Mouse (Mus musculus): Measurements from ENCODE around the gene Ctnnd2.

The Ctnnd2 gene

GRCm38 (mm10) chr15:30240881-30241280 is 68.5 kb downstream of the Ctnnd2 start:
- intact Hi-C loops (cut with DNase I): no loop called here

- intact Hi-C loops (cut with DNase I): no loop called here
These were observed 96.4 kb downstream of the Ctnnd2 start for GRCm38 (mm10) chr15:30268822-30269221.

- intact Hi-C loops (cut with DNase I): no loop called here
These were observed 98.8 kb downstream of the Ctnnd2 start for GRCm38 (mm10) chr15:30271141-30271572.

GRCm38 (mm10) chr15:30272326-30272725 is 99.9 kb downstream of the Ctnnd2 start:
- intact Hi-C loops (cut with DNase I): no loop called here

GRCm38 (mm10) chr15:30275721-30276120 is 103.3 kb downstream of the Ctnnd2 start:
- intact Hi-C loops (cut with DNase I): no loop called here

- intact Hi-C loops (cut with DNase I): no loop called here
These were observed 104.3 kb downstream of the Ctnnd2 start for GRCm38 (mm10) chr15:30276691-30277090.

GRCm38 (mm10) chr15:30278610-30279009 is 106.2 kb downstream of the Ctnnd2 start:
- intact Hi-C loops (cut with DNase I): no loop called here

GRCm38 (mm10) chr15:30285572-30286244 is 113.3 kb downstream of the Ctnnd2 start:
- intact Hi-C loops (cut with DNase I): no loop called here

- intact Hi-C loops (cut with DNase I): no loop called here
These were observed 113.9 kb downstream of the Ctnnd2 start for GRCm38 (mm10) chr15:30286245-30286642.

GRCm38 (mm10) chr15:30302824-30303223 is 130.4 kb downstream of the Ctnnd2 start:
- intact Hi-C loops (cut with DNase I): no loop called here

- intact Hi-C loops (cut with DNase I): no loop called here
These were observed 134.0 kb downstream of the Ctnnd2 start for GRCm38 (mm10) chr15:30306437-30306836.

GRCm38 (mm10) chr15:30322543-30322942 is 150.2 kb downstream of the Ctnnd2 start:
- intact Hi-C loops (cut with DNase I): no loop called here

GRCm38 (mm10) chr15:30333336-30334310 is 161.2 kb downstream of the Ctnnd2 start:
- intact Hi-C loops (cut with DNase I): no loop called here

GRCm38 (mm10) chr15:30338585-30339197 is 166.3 kb downstream of the Ctnnd2 start:
- intact Hi-C loops (cut with DNase I): no loop called here

GRCm38 (mm10) chr15:30345754-30346153 is 173.4 kb downstream of the Ctnnd2 start:
- intact Hi-C loops (cut with DNase I): no loop called here

GRCm38 (mm10) chr15:30364491-30364890 is 192.1 kb downstream of the Ctnnd2 start:
- intact Hi-C loops (cut with DNase I): no loop called here

GRCm38 (mm10) chr15:30369997-30370396 is 197.6 kb downstream of the Ctnnd2 start:
- intact Hi-C loops (cut with DNase I): no loop called here

GRCm38 (mm10) chr15:30371151-30371550 is 198.8 kb downstream of the Ctnnd2 start:
- intact Hi-C loops (cut with DNase I): no loop called here

GRCm38 (mm10) chr15:30373654-30374215 is 201.3 kb downstream of the Ctnnd2 start:
- intact Hi-C loops (cut with DNase I): no loop called here

- intact Hi-C loops (cut with DNase I): no loop called here
These were observed 202.5 kb downstream of the Ctnnd2 start for GRCm38 (mm10) chr15:30374907-30375306.

- intact Hi-C loops (cut with DNase I): no loop called here
These were observed 210.9 kb downstream of the Ctnnd2 start for GRCm38 (mm10) chr15:30383075-30383842.
